In genomic region chr9:61620786-61621185, GRCm38 (mm10) we compare ENCODE assay signal across 20 mouse cellular contexts.
A peak's percentile ranks its signal among the peaks of the same experiment; 100 is the strongest.
DNase-seq lines count a peak whose midpoint lies in the region; ATAC-seq lines count a peak whose summit lies in the region.
"Had no signal": no experiment of that assay in that cellular context is flagged by ENCODE, and none has a peak within 500 bp of the region (broad histone marks: within the 10 kb centered on the region; RNA-seq: fewer than 3 reads in every experiment).

No protein-coding gene starts in this region.

- no peak overlapping the region for H3K4me2 ChIP-seq in forebrain, embryonic 16.5 days (ENCODE audit: low read length)
- no peak overlapping the region for H3K4me2 ChIP-seq in midbrain, embryonic 11.5 days
- H3K4me2 ChIP-seq in midbrain, embryonic 13.5 days (replicated peaks), result no peak overlapping the region
- H3K4me2 ChIP-seq: forebrain, embryonic 12.5 days; hindbrain, embryonic 12.5 days; stomach, embryonic 15.5 days had no signal

- no peak for DNase-seq in forebrain, embryonic 10.5 days (ENCODE audit: extremely low spot score, low spot score)
- peak; percentile 71 for DNase-seq in midbrain, embryonic 11.5 days (ENCODE audit: low spot score, missing footprints)
- peak; percentile 14 to 22 for DNase-seq in frontal cortex, postnatal 14 days (ENCODE audit: low spot score in 2 of 2)
- no peak for DNase-seq in heart, adult 9 months (ENCODE audit: low spot score in 2 of 2)
- DNase-seq: adrenal gland, postnatal 10 days; cerebellum, adult 11-12 months; kidney, adult 9 months; kidney, postnatal 25 days; lung, adult 18-20 months; lung, postnatal 14 days had no signal

- H3K27me3 ChIP-seq in forebrain, embryonic 10.5 days (ENCODE audit: poor library complexity, severe bottlenecking), result peaks cover 37% of the 10 kb centered on the region
- no peaks in the 10 kb centered on the region for H3K27me3 ChIP-seq in forebrain, embryonic 16.5 days (replicated peaks; ENCODE audit: control insufficient read depth, insufficient read depth, low read length)
- no peaks in the 10 kb centered on the region for H3K27me3 ChIP-seq in midbrain, embryonic 11.5 days (ENCODE audit: control insufficient read depth, insufficient read depth, low read length)
- peaks cover 25% of the 10 kb centered on the region for H3K27me3 ChIP-seq in midbrain, embryonic 13.5 days
- H3K27me3 ChIP-seq: stomach, embryonic 15.5 days had no signal

- no peaks in the 10 kb centered on the region for H3K36me3 ChIP-seq in forebrain, embryonic 10.5 days (replicated peaks)
- no peaks in the 10 kb centered on the region for H3K36me3 ChIP-seq in forebrain, embryonic 16.5 days (ENCODE audit: control insufficient read depth, insufficient read depth)
- no peaks in the 10 kb centered on the region for H3K36me3 ChIP-seq in midbrain, embryonic 11.5 days (ENCODE audit: control insufficient read depth, insufficient read depth, low read length)
- no peaks in the 10 kb centered on the region for H3K36me3 ChIP-seq in midbrain, embryonic 13.5 days
- H3K36me3 ChIP-seq: forebrain, embryonic 12.5 days; heart, embryonic 10.5 days; hindbrain, embryonic 12.5 days; stomach, embryonic 15.5 days had no signal

- H3K27ac ChIP-seq in forebrain, embryonic 10.5 days, result peak overlapping the region; percentile 8; the same call in 1 of the 2 replicates
- no peak overlapping the region for H3K27ac ChIP-seq in forebrain, embryonic 16.5 days (ENCODE audit: low read length)
- H3K27ac ChIP-seq in midbrain, embryonic 11.5 days (ENCODE audit: low read depth, low read length), result no peak overlapping the region
- no peak overlapping the region for H3K27ac ChIP-seq in midbrain, embryonic 13.5 days
- H3K27ac ChIP-seq: forebrain, embryonic 12.5 days; heart, embryonic 10.5 days; hindbrain, embryonic 12.5 days; stomach, embryonic 15.5 days had no signal

- WGBS in forebrain, embryonic 10.5 days, result 82% methylated on average over 2 of the region's 2 CpGs
- WGBS in forebrain, embryonic 16.5 days, result 53% methylated on average over 2 of the region's 2 CpGs
- 73% methylated on average over 2 of the region's 2 CpGs for WGBS in midbrain, embryonic 11.5 days
- 68% methylated on average over 2 of the region's 2 CpGs for WGBS in midbrain, embryonic 13.5 days

- no peak overlapping the region for H3K4me3 ChIP-seq in forebrain, embryonic 10.5 days
- H3K4me3 ChIP-seq in forebrain, embryonic 16.5 days (replicated peaks; ENCODE audit: low read length), result no peak overlapping the region
- H3K4me3 ChIP-seq in midbrain, embryonic 11.5 days (ENCODE audit: low read depth, low read length), result no peak overlapping the region
- H3K4me3 ChIP-seq in midbrain, embryonic 13.5 days (replicated peaks), result no peak overlapping the region
- H3K4me3 ChIP-seq: forebrain, embryonic 12.5 days; heart, embryonic 10.5 days; hindbrain, embryonic 12.5 days; stomach, embryonic 15.5 days had no signal

- H3K4me1 ChIP-seq in forebrain, embryonic 10.5 days, result peaks cover 82% of the 10 kb centered on the region
- peaks cover 46% of the 10 kb centered on the region for H3K4me1 ChIP-seq in forebrain, embryonic 16.5 days (replicated peaks; ENCODE audit: control insufficient read depth, insufficient read depth, low read length)
- peaks cover 15% of the 10 kb centered on the region for H3K4me1 ChIP-seq in midbrain, embryonic 11.5 days (ENCODE audit: control insufficient read depth, insufficient read depth, low read length)
- H3K4me1 ChIP-seq in midbrain, embryonic 13.5 days (replicated peaks), result peaks cover 57% of the 10 kb centered on the region
- H3K4me1 ChIP-seq: stomach, embryonic 15.5 days had no signal

- H3K9me3 ChIP-seq in forebrain, embryonic 10.5 days, result no peaks in the 10 kb centered on the region
- H3K9me3 ChIP-seq in forebrain, embryonic 16.5 days (ENCODE audit: control insufficient read depth, low read length), result no peaks in the 10 kb centered on the region
- no peaks in the 10 kb centered on the region for H3K9me3 ChIP-seq in midbrain, embryonic 11.5 days (ENCODE audit: control insufficient read depth, low read length)
- H3K9me3 ChIP-seq in midbrain, embryonic 13.5 days, result no peaks in the 10 kb centered on the region
- H3K9me3 ChIP-seq: forebrain, embryonic 12.5 days; heart, embryonic 10.5 days; hindbrain, embryonic 12.5 days; stomach, embryonic 15.5 days had no signal

- H3K9ac ChIP-seq in forebrain, embryonic 16.5 days (replicated peaks; ENCODE audit: low read depth, low read length), result no peak overlapping the region
- H3K9ac ChIP-seq in midbrain, embryonic 11.5 days (ENCODE audit: low read length), result no peak overlapping the region
- no peak overlapping the region for H3K9ac ChIP-seq in midbrain, embryonic 13.5 days (replicated peaks)
- H3K9ac ChIP-seq: forebrain, embryonic 12.5 days; hindbrain, embryonic 12.5 days; stomach, embryonic 15.5 days had no signal

- no peak for ATAC-seq in forebrain, embryonic 16.5 days
- ATAC-seq in midbrain, embryonic 11.5 days (ENCODE audit: low FRiP score), result no peak
- no peak for ATAC-seq in midbrain, embryonic 13.5 days
- ATAC-seq in megakaryocyte progenitor cell, adult 5-6 weeks (replicated peaks; ENCODE audit: poor library complexity), result no peak
- ATAC-seq: activated CD4-positive, CD25-positive, alpha-beta regulatory T cell, adult 4 months; CD4-positive, CD25-positive, alpha-beta regulatory T cell, adult 4 months; inflammation-experienced regulatory T-cells, adult 6 months had no signal

Comparison
In these comparisons a context has a peak if more than half of its experiments do, and no peak if none do; other contexts are left out.
1. DNase-seq: peak in midbrain, embryonic 11.5 days (single experiment) and frontal cortex, postnatal 14 days (2 of 2); none in forebrain, embryonic 10.5 days (single experiment) and heart, adult 9 months (0 of 2).